9 mouse cellular contexts compared by ENCODE assay signal in the genomic region with DNA sequence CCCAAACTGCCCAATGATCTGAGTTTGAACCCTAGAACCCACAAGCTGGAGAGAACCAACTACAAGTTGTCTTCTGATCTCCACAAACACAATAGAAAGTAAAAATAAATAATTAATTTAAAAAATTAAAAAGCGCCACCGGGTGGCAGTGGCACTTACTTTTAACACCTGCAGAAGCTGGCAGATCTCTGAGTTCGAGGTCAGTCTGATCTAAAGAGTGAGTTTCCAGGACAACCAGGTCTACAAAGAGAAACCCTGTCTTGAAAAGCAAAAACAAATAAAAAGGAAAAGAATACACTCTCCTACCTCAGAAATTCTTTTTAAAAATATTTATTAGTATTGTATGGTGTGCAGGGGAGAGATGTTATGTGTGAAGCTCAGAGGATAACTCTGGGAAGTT. TPM values are rescaled to one million over a fixed set of nuclear protein-coding genes. Genes with fewer than 3 reads are reported as not detected.
DNase-seq lines count a peak whose midpoint lies in the region; ATAC-seq and TF ChIP-seq lines count a peak whose summit lies in the region.
"Had no signal": no experiment of that assay in that cellular context is flagged by ENCODE, and none has a peak within 500 bp of the region (broad histone marks: within the 10 kb centered on the region; RNA-seq: fewer than 3 reads in every experiment).

No protein-coding gene starts in this region.

- H3K27me3 ChIP-seq in heart, embryonic 12.5 days (replicated peaks): no peaks in the 10 kb centered on the region
- no peaks in the 10 kb centered on the region for H3K27me3 ChIP-seq in ES-Bruce4 (ENCODE audit: control insufficient read depth, insufficient read depth, low read length, poor library complexity, severe bottlenecking)
- peaks cover 18% of the 10 kb centered on the region for H3K27me3 ChIP-seq in forebrain, embryonic 13.5 days
- H3K27me3 ChIP-seq in liver, embryonic 14.5 days (ENCODE audit: control insufficient read depth, insufficient read depth, low read length): no peaks in the 10 kb centered on the region
- H3K27me3 ChIP-seq in stomach, embryonic 15.5 days (replicated peaks): no peaks in the 10 kb centered on the region

- TF ChIP-seq EP300 in ES-Bruce4 (IDR thresholded peaks at IDR 0.05; ENCODE audit: insufficient read depth, low read depth, low read length): no peak
- TF ChIP-seq EP300 in liver, embryonic 14.5 days (IDR thresholded peaks at IDR 0.05; ENCODE audit: low read depth): no peak

- peak overlapping the region; percentile 54; the same call in 1 of the 2 replicates for H3K9ac ChIP-seq in heart, embryonic 12.5 days
- peak overlapping the region; percentile 66; the same call in 1 of the 2 replicates for H3K9ac ChIP-seq in ES-Bruce4 (ENCODE audit: low read depth, poor library complexity, severe bottlenecking)
- H3K9ac ChIP-seq in forebrain, embryonic 13.5 days: peak overlapping the region; percentile 51; the same call in 1 of the 2 replicates
- H3K9ac ChIP-seq in liver, embryonic 14.5 days (replicated peaks): peak overlapping the region; percentile 51
- H3K9ac ChIP-seq in stomach, embryonic 15.5 days: no peak overlapping the region

- peak overlapping the region; percentile 100 for H3K27ac ChIP-seq in heart, embryonic 12.5 days (ENCODE audit: poor library complexity, severe bottlenecking)
- H3K27ac ChIP-seq in ES-Bruce4 (ENCODE audit: insufficient read depth, low read length): no peak overlapping the region
- H3K27ac ChIP-seq in forebrain, embryonic 13.5 days: peak overlapping the region; percentile 75
- no peak overlapping the region for H3K27ac ChIP-seq in liver, embryonic 14.5 days
- peak overlapping the region; percentile 100 for H3K27ac ChIP-seq in stomach, embryonic 15.5 days

- peak overlapping the region; percentile 62 for H3K4me3 ChIP-seq in heart, embryonic 12.5 days
- H3K4me3 ChIP-seq in ES-Bruce4 (ENCODE audit: low read depth, low read length): peak overlapping the region; percentile 49
- H3K4me3 ChIP-seq in forebrain, embryonic 13.5 days: peak overlapping the region; percentile 57
- peak overlapping the region; percentile 57 to 58 for H3K4me3 ChIP-seq in liver, embryonic 14.5 days (ENCODE audit: insufficient read depth in 1 of 2, low read depth in 2 of 2, low read length in 2 of 2)
- peak overlapping the region; percentile 59 for H3K4me3 ChIP-seq in stomach, embryonic 15.5 days (replicated peaks)

- no peak for ATAC-seq in heart, embryonic 12.5 days (ENCODE audit: insufficient number of reproducible peaks, low FRiP score)
- no peak; the same call in 1 of the 2 replicates for ATAC-seq in forebrain, embryonic 13.5 days
- no peak for ATAC-seq in liver, embryonic 14.5 days (ENCODE audit: insufficient read depth)
- ATAC-seq in stomach, embryonic 15.5 days (ENCODE audit: insufficient read depth, low FRiP score, low read depth): no peak

- no peak for TF ChIP-seq POLR2A in ES-Bruce4 (IDR thresholded peaks at IDR 0.05; ENCODE audit: insufficient read depth, low read length)

- H3K9me3 ChIP-seq in heart, embryonic 12.5 days (replicated peaks): no peaks in the 10 kb centered on the region
- no peaks in the 10 kb centered on the region for H3K9me3 ChIP-seq in ES-Bruce4 (replicated peaks; ENCODE audit: control insufficient read depth, insufficient read depth, low read length, poor library complexity, severe bottlenecking)
- no peaks in the 10 kb centered on the region for H3K9me3 ChIP-seq in forebrain, embryonic 13.5 days (replicated peaks)
- H3K9me3 ChIP-seq in liver, embryonic 14.5 days (ENCODE audit: control insufficient read depth, low read length): no peaks in the 10 kb centered on the region
- H3K9me3 ChIP-seq in stomach, embryonic 15.5 days: no peaks in the 10 kb centered on the region

- no peak for DNase-seq in heart, adult 18-20 months
- no peak for DNase-seq in liver, embryonic 14.5 days (ENCODE audit: low read depth in 3 of 3, low spot score in 3 of 3)
- no peak for DNase-seq in right cerebral cortex, adult 2 months (ENCODE audit: low spot score in 2 of 2)
- no peak for DNase-seq in gastrocnemius, postnatal 25 days

- WGBS in heart, embryonic 12.5 days: under 1% methylated on average over 3 of the region's 3 CpGs
- WGBS in forebrain, embryonic 13.5 days: 10% methylated on average over 3 of the region's 3 CpGs
- WGBS in liver, embryonic 14.5 days (ENCODE audit: insufficient replicate concordance): 8% methylated on average over 3 of the region's 3 CpGs
- WGBS in stomach, embryonic 15.5 days: 10% methylated on average over 3 of the region's 3 CpGs

- H3K4me2 ChIP-seq in heart, embryonic 12.5 days: peak overlapping the region; percentile 78
- H3K4me2 ChIP-seq in forebrain, embryonic 13.5 days: peak overlapping the region; percentile 88
- H3K4me2 ChIP-seq in liver, embryonic 14.5 days (ENCODE audit: low read depth): peak overlapping the region; percentile 83
- H3K4me2 ChIP-seq in stomach, embryonic 15.5 days: peak overlapping the region; percentile 81

- TF ChIP-seq CTCF in ES-Bruce4 (IDR thresholded peaks at IDR 0.05; ENCODE audit: low read depth, low read length): no peak
- TF ChIP-seq CTCF in liver, embryonic 14.5 days (IDR thresholded peaks at IDR 0.05; ENCODE audit: low read depth): no peak

- no peaks in the 10 kb centered on the region for H3K36me3 ChIP-seq in heart, embryonic 12.5 days
- H3K36me3 ChIP-seq in ES-Bruce4 (ENCODE audit: control insufficient read depth, insufficient read depth, low read length, poor library complexity, severe bottlenecking): no peaks in the 10 kb centered on the region
- H3K36me3 ChIP-seq in forebrain, embryonic 13.5 days (ENCODE audit: poor library complexity, severe bottlenecking): no peaks in the 10 kb centered on the region
- no peaks in the 10 kb centered on the region for H3K36me3 ChIP-seq in liver, embryonic 14.5 days (replicated peaks; ENCODE audit: control insufficient read depth, insufficient read depth, low read depth)
- no peaks in the 10 kb centered on the region for H3K36me3 ChIP-seq in stomach, embryonic 15.5 days

- peaks cover 53% of the 10 kb centered on the region for H3K4me1 ChIP-seq in heart, embryonic 12.5 days (replicated peaks)
- peaks cover 7% of the 10 kb centered on the region for H3K4me1 ChIP-seq in ES-Bruce4 (ENCODE audit: control insufficient read depth, insufficient read depth, low read length)
- peaks cover 40% of the 10 kb centered on the region for H3K4me1 ChIP-seq in forebrain, embryonic 13.5 days
- peaks cover 10 to 35% of the 10 kb centered on the region in 2 experiments for H3K4me1 ChIP-seq in liver, embryonic 14.5 days (replicated peaks; ENCODE audit: control insufficient read depth in 2 of 2, insufficient read depth in 2 of 2, low read length in 1 of 2)
- peaks cover 32% of the 10 kb centered on the region for H3K4me1 ChIP-seq in stomach, embryonic 15.5 days

RNA-seq across cellular contexts. Expression of gene Mef2d, which starts 4.4 kb away (rescaled TPM):
- polyA plus RNA-seq in heart, embryonic 12.5 days (2016; fragmentation: Nextera tagmentation; extraction: Ambion mirVana): 53.5 and 56.6 TPM in 2 replicates
- 100 to 1,000 TPM; 120 TPM for total RNA-seq in heart, adult 18-20 months (2021)
- 41.5 and 48.1 TPM in 2 replicates for polyA plus RNA-seq in ES-Bruce4 (2011; ENCODE audit: insufficient read depth, insufficient read length, low read depth, missing spikeins)
- polyA plus RNA-seq in forebrain, embryonic 13.5 days (2015; fragmentation: Nextera tagmentation; extraction: Ambion mirVana): 15.0 and 16.5 TPM in 2 replicates
- polyA plus RNA-seq in liver, embryonic 14.5 days (2012; rRNA removed): 10.3 and 11.1 TPM in 2 replicates
- 6.4 and 7.5 TPM in 2 replicates for polyA plus RNA-seq in liver, embryonic 14.5 days (2014; fragmentation: Nextera tagmentation; extraction: Ambion mirVana)
- polyA plus RNA-seq in stomach, embryonic 15.5 days (2015; fragmentation: Nextera tagmentation; extraction: Ambion mirVana): 17.7 and 19.9 TPM in 2 replicates
- total RNA-seq in gastrocnemius, postnatal 25 days (2021): 100 to 1,000 TPM; 156 to 164 TPM

RNA-seq across cellular contexts. Expression of gene Iqgap3, which starts 56.0 kb away (rescaled TPM):
- 32.3 and 36.8 TPM in 2 replicates for polyA plus RNA-seq in heart, embryonic 12.5 days (2016; fragmentation: Nextera tagmentation; extraction: Ambion mirVana)
- total RNA-seq in heart, adult 18-20 months (2021): under 1 TPM; 0.39 to 0.69 TPM
- polyA plus RNA-seq in ES-Bruce4 (2011; ENCODE audit: insufficient read depth, insufficient read length, low read depth, missing spikeins): 28.2 and 30.9 TPM in 2 replicates
- 13.8 and 15.3 TPM in 2 replicates for polyA plus RNA-seq in forebrain, embryonic 13.5 days (2015; fragmentation: Nextera tagmentation; extraction: Ambion mirVana)
- 8.4 and 8.8 TPM in 2 replicates for polyA plus RNA-seq in liver, embryonic 14.5 days (2012; rRNA removed)
- polyA plus RNA-seq in liver, embryonic 14.5 days (2014; fragmentation: Nextera tagmentation; extraction: Ambion mirVana): 6.7 and 7.6 TPM in 2 replicates
- 16.0 and 18.7 TPM in 2 replicates for polyA plus RNA-seq in stomach, embryonic 15.5 days (2015; fragmentation: Nextera tagmentation; extraction: Ambion mirVana)
- under 1 TPM; 0.61 to 0.62 TPM for total RNA-seq in gastrocnemius, postnatal 25 days (2021)
- total RNA-seq: neutrophil, adult 5-6 weeks had no signal

RNA-seq across cellular contexts. Expression of gene Ttc24, which starts 59.7 kb away (rescaled TPM):
- not detected in 2 replicates for polyA plus RNA-seq in heart, embryonic 12.5 days (2016; fragmentation: Nextera tagmentation; extraction: Ambion mirVana)
- not detected for total RNA-seq in heart, adult 18-20 months (2021)
- not detected in 2 replicates for polyA plus RNA-seq in ES-Bruce4 (2011; ENCODE audit: insufficient read depth, insufficient read length, low read depth, missing spikeins)
- not detected in 2 replicates for polyA plus RNA-seq in forebrain, embryonic 13.5 days (2015; fragmentation: Nextera tagmentation; extraction: Ambion mirVana)
- not detected in 2 replicates for polyA plus RNA-seq in liver, embryonic 14.5 days (2012; rRNA removed)
- not detected in 2 replicates for polyA plus RNA-seq in liver, embryonic 14.5 days (2014; fragmentation: Nextera tagmentation; extraction: Ambion mirVana)
- not detected in 2 replicates for polyA plus RNA-seq in stomach, embryonic 15.5 days (2015; fragmentation: Nextera tagmentation; extraction: Ambion mirVana)
- not detected for total RNA-seq in gastrocnemius, postnatal 25 days (2021)
- total RNA-seq: neutrophil, adult 5-6 weeks had no signal

Comparison
In these comparisons a context has a peak if more than half of its experiments do, and no peak if none do; other contexts are left out.
1. H3K27ac ChIP-seq: peak in heart, embryonic 12.5 days (single experiment), forebrain, embryonic 13.5 days (single experiment) and stomach, embryonic 15.5 days (single experiment); none in ES-Bruce4 (single experiment) and liver, embryonic 14.5 days (single experiment).
2. Peak in every context shown above with its lines, with median percentiles within 50 percentile points of each other: H3K4me2 ChIP-seq and H3K4me3 ChIP-seq.